Mouse (Mus musculus): Measurements from ENCODE around the gene Usp44. TPM values are rescaled to one million over a fixed set of nuclear protein-coding genes. Genes with fewer than 3 reads are reported as not detected.

Usp44 gene
- polyA plus RNA-seq, 1 experiment, result 1.3 TPM

- no peak for TF ChIP-seq GATA1 (IDR thresholded peaks at IDR 0.05; ENCODE audit: low read length)
Observed at GRCm38 (mm10) chr10:93832811-93833210, 1.5 kb downstream of the Usp44 start.

- TF ChIP-seq GATA1 (IDR thresholded peaks at IDR 0.05; ENCODE audit: low read length), result no peak
Observed at GRCm38 (mm10) chr10:93833370-93833698, 2.0 kb downstream of the Usp44 start.

GRCm38 (mm10) chr10:93833699-93834393 is 2.5 kb downstream of the Usp44 start:
- no peak for TF ChIP-seq GATA1 (IDR thresholded peaks at IDR 0.05; ENCODE audit: low read length)

- no peak for TF ChIP-seq GATA1 (IDR thresholded peaks at IDR 0.05; ENCODE audit: low read length)
Observed at GRCm38 (mm10) chr10:93834394-93834745, 3.0 kb downstream of the Usp44 start.

GRCm38 (mm10) chr10:93846706-93847105 is 15.4 kb downstream of the Usp44 start:
- TF ChIP-seq GATA1 (IDR thresholded peaks at IDR 0.05; ENCODE audit: low read length), result no peak

- TF ChIP-seq GATA1 (IDR thresholded peaks at IDR 0.05; ENCODE audit: low read length), result no peak
Observed at GRCm38 (mm10) chr10:93855126-93855525, 23.8 kb downstream of the Usp44 start.

GRCm38 (mm10) chr10:93856095-93856494 is 24.7 kb downstream of the Usp44 start:
- TF ChIP-seq GATA1 (IDR thresholded peaks at IDR 0.05; ENCODE audit: low read length), result no peak

- no peak for TF ChIP-seq GATA1 (IDR thresholded peaks at IDR 0.05; ENCODE audit: low read length)
Observed at GRCm38 (mm10) chr10:93868401-93868800, 37.0 kb downstream of the Usp44 start.

- TF ChIP-seq GATA1 (IDR thresholded peaks at IDR 0.05; ENCODE audit: low read length), result no peak
Observed at GRCm38 (mm10) chr10:93868886-93869285, 37.5 kb downstream of the Usp44 start.

- no peak for TF ChIP-seq GATA1 (IDR thresholded peaks at IDR 0.05; ENCODE audit: low read length)
Observed at GRCm38 (mm10) chr10:93876772-93877171, 45.4 kb downstream of the Usp44 start.

GRCm38 (mm10) chr10:93878732-93879131 is 47.4 kb downstream of the Usp44 start:
- TF ChIP-seq GATA1 (IDR thresholded peaks at IDR 0.05; ENCODE audit: low read length), result no peak

- no peak for TF ChIP-seq GATA1 (IDR thresholded peaks at IDR 0.05; ENCODE audit: low read length)
Observed at GRCm38 (mm10) chr10:93881918-93882317, 50.6 kb downstream of the Usp44 start.

- no peak for TF ChIP-seq GATA1 (IDR thresholded peaks at IDR 0.05; ENCODE audit: low read length)
Observed at GRCm38 (mm10) chr10:93882738-93883364, 51.5 kb downstream of the Usp44 start.

GRCm38 (mm10) chr10:93885839-93886477 is 54.6 kb downstream of the Usp44 start:
- TF ChIP-seq GATA1 (IDR thresholded peaks at IDR 0.05; ENCODE audit: low read length), result peak; percentile 54

- no peak for TF ChIP-seq GATA1 (IDR thresholded peaks at IDR 0.05; ENCODE audit: low read length)
Observed at GRCm38 (mm10) chr10:93888590-93888934, 57.2 kb downstream of the Usp44 start.

GRCm38 (mm10) chr10:93888935-93889578 is 57.7 kb downstream of the Usp44 start:
- no peak for TF ChIP-seq GATA1 (IDR thresholded peaks at IDR 0.05; ENCODE audit: low read length)

GRCm38 (mm10) chr10:93889579-93889950 is 58.2 kb downstream of the Usp44 start:
- no peak for TF ChIP-seq GATA1 (IDR thresholded peaks at IDR 0.05; ENCODE audit: low read length)
